Mouse (Mus musculus): ENCODE measurements at regions not wholly inside any gene's neighbourhood (a gene's known extent, or its start where the extent isn't known, plus 50 kb on each side); places are given as distances from the start of the nearest gene placed in this dataset.

- H3K27me3 ChIP-seq (ENCODE audit: low read depth, poor library complexity, severe bottlenecking) = no peaks in the 10 kb centered on the region
- DNase-seq (ENCODE audit: low spot score) = no peak
- no peaks in the 10 kb centered on the region for H3K36me3 ChIP-seq
- no peaks in the 10 kb centered on the region for H3K4me1 ChIP-seq
- no peak overlapping the region for H3K27ac ChIP-seq
- H3K9me3 ChIP-seq (replicated peaks) = no peaks in the 10 kb centered on the region
- no peak overlapping the region for H3K4me3 ChIP-seq
- WGBS = 91% methylated on average over 1 of the region's 1 CpGs
Measured at GRCm38 (mm10) chr4:69197577-69197976, 243.4 kb upstream of the Brinp1 start.

DNA sequence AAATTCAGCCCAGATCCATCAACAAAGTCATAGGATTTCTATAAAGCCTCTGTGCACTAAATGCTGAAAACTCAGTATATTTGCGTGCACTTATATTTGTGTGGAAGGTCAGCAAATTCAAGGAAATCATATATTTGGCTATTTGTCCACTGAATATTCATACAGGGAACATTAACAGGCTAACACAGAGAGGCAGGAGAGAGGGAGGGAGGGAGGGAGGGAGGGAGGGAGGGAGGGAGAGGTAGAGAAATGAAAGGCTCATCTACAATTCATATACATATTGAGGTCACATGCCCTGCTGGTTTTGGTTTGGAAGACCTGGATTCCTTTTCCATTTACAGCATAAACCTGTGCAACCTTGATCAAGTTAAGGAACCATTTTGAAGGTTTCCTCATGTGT is 241.9 kb upstream of the Brinp1 start:
- Histone ChIP-seq H3K9me3 (replicated peaks) (no peaks in the 10 kb centered on the region), H3K4me1 (no peaks in the 10 kb centered on the region), H3K27me3 (ENCODE audit: low read depth, poor library complexity, severe bottlenecking) (no peaks in the 10 kb centered on the region), H3K36me3 (no peaks in the 10 kb centered on the region), H3K27ac (no peak overlapping the region), H3K4me3 (peak overlapping the region; percentile 51)
- 77% methylated on average over 1 of the region's 1 CpGs for WGBS
- DNase-seq (ENCODE audit: low spot score) = no peak

DNA sequence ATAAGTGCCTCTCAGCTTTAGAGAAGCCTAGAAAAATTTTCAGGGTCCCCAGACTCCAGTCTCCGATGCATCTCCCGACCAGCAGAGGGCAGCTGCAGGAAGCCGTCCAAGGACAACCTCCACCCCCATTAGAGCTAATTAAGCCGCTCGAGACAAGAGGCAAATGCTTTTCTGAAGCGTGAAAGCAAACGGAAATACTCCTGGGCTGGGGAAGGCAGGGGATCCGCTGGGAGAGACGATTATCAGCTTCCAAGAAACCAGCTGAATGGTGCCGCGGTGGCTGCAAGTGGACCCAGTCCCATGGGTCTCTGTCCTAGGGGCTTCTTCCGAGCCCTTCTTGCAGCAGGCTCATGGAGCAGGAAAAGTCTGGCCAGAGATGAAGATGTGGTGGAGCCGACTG is 241.4 kb upstream of the Brinp1 start:
- no peaks in the 10 kb centered on the region for H3K4me1 ChIP-seq
- WGBS = 1% methylated on average over 13 of the region's 13 CpGs
- no peaks in the 10 kb centered on the region for H3K9me3 ChIP-seq (replicated peaks)
- no peaks in the 10 kb centered on the region for H3K27me3 ChIP-seq (ENCODE audit: low read depth, poor library complexity, severe bottlenecking)
- peak overlapping the region; percentile 51 for H3K4me3 ChIP-seq
- peak; percentile 73 for DNase-seq (ENCODE audit: low spot score)
- peak overlapping the region; percentile 67 for H3K27ac ChIP-seq
- H3K36me3 ChIP-seq = no peaks in the 10 kb centered on the region

Data from limb, embryonic 10.5 days (tissue).